Mouse (Mus musculus): ENCODE measurements around the gene Iqschfp. TPM values are rescaled to one million over a fixed set of nuclear protein-coding genes. Genes with fewer than 3 reads are reported as not detected.

Iqschfp gene
- total RNA-seq, 1 experiment from 2014 or later: not detected

DNA sequence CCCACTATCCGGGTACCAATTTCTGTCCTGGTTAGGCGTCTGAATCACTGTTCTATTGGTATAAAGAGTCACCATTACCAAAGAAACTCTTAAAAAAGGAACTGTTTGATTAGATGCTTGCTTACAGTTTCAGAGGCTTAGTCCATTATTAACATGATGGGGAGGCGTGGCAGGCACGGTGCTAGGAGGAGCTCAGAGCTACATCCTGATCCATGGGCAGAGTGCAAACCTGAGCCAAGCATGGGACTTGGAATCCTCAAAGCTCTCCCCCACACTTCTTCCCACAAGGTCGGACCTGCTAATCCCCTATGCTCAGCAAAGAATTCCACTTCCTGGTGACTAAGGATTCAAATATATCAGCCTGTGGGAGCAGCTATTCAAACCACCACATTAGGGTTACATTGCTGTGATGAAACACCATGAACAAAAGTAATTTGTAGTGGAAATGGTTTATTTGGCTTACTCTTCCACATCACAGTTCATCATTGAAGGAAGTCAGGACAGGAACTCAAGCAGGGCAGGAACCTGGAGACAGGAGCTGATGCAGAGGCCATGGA, 777.5 kb downstream of the Iqschfp start:
- ATAC-seq (ENCODE audit: extremely low read depth, insufficient number of reproducible peaks, low FRiP score, poor library complexity, severe bottlenecking): no peak

GRCm38 (mm10) chr3:68674721-68675120, 782.7 kb downstream of the Iqschfp start:
- ATAC-seq (ENCODE audit: extremely low read depth, insufficient number of reproducible peaks, low FRiP score, poor library complexity, severe bottlenecking): no peak

DNA sequence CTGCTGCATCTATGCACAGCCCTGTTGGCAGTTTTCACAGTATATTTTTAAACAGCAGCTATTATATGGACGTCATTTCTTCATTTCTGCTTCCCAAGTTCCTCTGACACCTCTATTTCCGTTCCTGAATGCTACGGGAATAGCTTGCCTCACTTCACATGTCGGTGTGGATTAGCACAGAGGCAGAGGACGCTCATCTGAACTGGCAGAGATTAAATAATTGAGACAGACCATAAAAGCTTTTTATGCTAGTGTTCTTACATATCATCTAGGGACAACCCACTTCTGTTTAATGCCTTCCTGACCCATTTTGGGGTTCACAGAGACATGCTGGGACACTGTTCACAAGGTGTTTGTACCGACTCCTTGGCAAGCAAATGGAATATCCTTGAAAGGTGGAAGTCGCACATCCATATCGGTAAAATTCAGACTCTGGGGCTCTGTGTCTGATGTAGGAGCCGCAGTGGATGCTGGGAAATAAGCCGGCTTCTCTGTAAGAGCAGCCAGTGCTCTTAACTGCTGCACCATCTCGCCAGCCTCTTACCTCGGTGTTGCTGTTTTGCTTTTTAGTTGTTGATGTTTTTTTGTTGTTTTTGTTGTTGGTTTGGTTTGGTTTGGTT, 783.3 kb downstream of the Iqschfp start:
- no peak for ATAC-seq (ENCODE audit: extremely low read depth, insufficient number of reproducible peaks, low FRiP score, poor library complexity, severe bottlenecking)

Other genes with a start within 250 kb of the Iqschfp start
- gene Iqcj, start within 50 bp of the Iqschfp start, total RNA-seq (2017): 0.23 TPM in 1 of 2 replicates, not detected in the other
- 0.35 TPM in 1 of 2 replicates, not detected in the other for gene Schip1, start 172.6 kb downstream of the Iqschfp start, total RNA-seq (2017)

Data from neutrophil, adult 5-6 weeks (primary cell).